Mouse (Mus musculus): ENCODE results near the gene Stx7.

- TF ChIP-seq POLR2A (IDR thresholded peaks at IDR 0.05; ENCODE audit: control insufficient read depth, extremely low read depth, insufficient read depth, low read length, poor library complexity), result no peak
- TF ChIP-seq CTCF (IDR thresholded peaks at IDR 0.05; ENCODE audit: borderline replicate concordance, control insufficient read depth, extremely low read depth, insufficient read depth, low read length, poor library complexity), result no peak
Observed at GRCm38 (mm10) chr10:24133132-24133531, 16.0 kb upstream of the Stx7 start.
